In genomic region chr6:149383531-149383930, GRCm38 (mm10) we compare ENCODE assay signal across 21 mouse cellular contexts. TPM values are rescaled to one million over a fixed set of nuclear protein-coding genes. Genes with fewer than 3 reads are reported as not detected.
DNase-seq lines count a peak whose midpoint lies in the region; ATAC-seq lines count a peak whose summit lies in the region.
"Had no signal": no experiment of that assay in that cellular context is flagged by ENCODE, and none has a peak within 500 bp of the region (broad histone marks: within the 10 kb centered on the region; RNA-seq: fewer than 3 reads in every experiment).

No protein-coding gene starts in this region.

- WGBS in kidney, embryonic 14.5 days = 83% methylated on average over 2 of the region's 2 CpGs

- no peak overlapping the region for H3K9ac ChIP-seq in kidney, embryonic 14.5 days (ENCODE audit: low read depth, low read length)
- H3K9ac ChIP-seq: forebrain, embryonic 13.5 days; hindbrain, embryonic 13.5 days had no signal

- H3K4me2 ChIP-seq in kidney, embryonic 14.5 days (replicated peaks; ENCODE audit: low read depth, low read length) = no peak overlapping the region
- H3K4me2 ChIP-seq: forebrain, embryonic 13.5 days; heart, embryonic 11.5 days; hindbrain, embryonic 13.5 days had no signal

- DNase-seq in kidney, adult 11 months = peak; percentile 60
- no peak for DNase-seq in kidney, adult 18-20 months
- peak; percentile 20 for DNase-seq in kidney, postnatal 14 days
- peak; percentile 55 for DNase-seq in R1 (ENCODE audit: low read depth, low spot score)
- DNase-seq in gastrocnemius, adult 8-10 months (ENCODE audit: low spot score in 2 of 2) = no peak
- DNase-seq: adrenal gland, postnatal 10 days; adrenal gland, postnatal 36 days; cerebellum, adult 18-20 months; cerebellum, adult 9-10 months; cerebellum, postnatal 14 days; gastrocnemius, postnatal 14 days; heart, adult 11 months; heart, postnatal 36 days had no signal

- H3K4me3 ChIP-seq in kidney, embryonic 14.5 days (ENCODE audit: low read length) = no peak overlapping the region
- H3K4me3 ChIP-seq: forebrain, embryonic 10.5 days; forebrain, embryonic 13.5 days; hindbrain, embryonic 10.5 days; hindbrain, embryonic 13.5 days had no signal

- H3K27me3 ChIP-seq in kidney, embryonic 14.5 days (ENCODE audit: control insufficient read depth, insufficient read depth, low read length) = no peaks in the 10 kb centered on the region
- H3K27me3 ChIP-seq: forebrain, embryonic 13.5 days; hindbrain, embryonic 13.5 days had no signal

- no peaks in the 10 kb centered on the region for H3K9me3 ChIP-seq in kidney, embryonic 14.5 days (ENCODE audit: control insufficient read depth, low read length)
- H3K9me3 ChIP-seq: forebrain, embryonic 10.5 days; forebrain, embryonic 13.5 days; hindbrain, embryonic 10.5 days; hindbrain, embryonic 13.5 days had no signal

- H3K36me3 ChIP-seq in kidney, embryonic 14.5 days (ENCODE audit: control insufficient read depth, insufficient read depth, low read length) = no peaks in the 10 kb centered on the region
- H3K36me3 ChIP-seq: forebrain, embryonic 10.5 days; hindbrain, embryonic 10.5 days; hindbrain, embryonic 13.5 days had no signal

- no peak overlapping the region for H3K27ac ChIP-seq in kidney, embryonic 14.5 days (ENCODE audit: low read depth, low read length)
- H3K27ac ChIP-seq: forebrain, embryonic 10.5 days; forebrain, embryonic 13.5 days; hindbrain, embryonic 10.5 days; hindbrain, embryonic 13.5 days had no signal

- no peaks in the 10 kb centered on the region; the same call in 1 of the 2 replicates for H3K4me1 ChIP-seq in kidney, embryonic 14.5 days (ENCODE audit: control insufficient read depth, insufficient read depth, low read length)
- H3K4me1 ChIP-seq: forebrain, embryonic 10.5 days; forebrain, embryonic 13.5 days; hindbrain, embryonic 10.5 days; hindbrain, embryonic 13.5 days had no signal

- ATAC-seq in kidney, embryonic 14.5 days (ENCODE audit: low FRiP score, low TSS enrichment) = no peak
- ATAC-seq: forebrain, embryonic 13.5 days; forebrain, embryonic 16.5 days; hindbrain, embryonic 16.5 days had no signal

RNA-seq across cellular contexts. Expression of gene Bicd1, which starts 25.2 kb away (rescaled TPM):
- 8.3 and 10.2 TPM in 2 replicates for polyA plus RNA-seq in kidney, embryonic 14.5 days (2014; fragmentation: Nextera tagmentation; extraction: Ambion mirVana)
- total RNA-seq in gastrocnemius, adult 8-10 months (2022) = 1 to 10 TPM in 1 of 4 experiments, under 1 TPM in 3; 0.27 to 1.5 (median 0.30) TPM

Comparison
In these comparisons a context has a peak if more than half of its experiments do, and no peak if none do; other contexts are left out.
1. DNase-seq: peak in kidney, adult 11 months (single experiment), kidney, postnatal 14 days (single experiment) and R1 (single experiment); none in kidney, adult 18-20 months (single experiment) and gastrocnemius, adult 8-10 months (0 of 2).